Mouse (Mus musculus) cortical plate, adult 2 months (tissue): ENCODE results near the gene Miox. TPM values are rescaled to one million over a fixed set of nuclear protein-coding genes. Genes with fewer than 3 reads are reported as not detected.
A peak's percentile ranks its signal among the peaks of the same experiment; 100 is the strongest.

Experiments used
- H3K27ac ChIP-seq: fragments of 200-500 bp; 2 replicates; pipeline ENCODE4 v1.5.1; 2012; ENCODE audit warnings: low read length, control low read depth, inconsistent platforms; ENCODE audit not compliant: insufficient read depth
- H3K4me1 ChIP-seq: fragments of 200-500 bp; 2 replicates; pipeline ENCODE4 v1.6.1; 2011; ENCODE audit warnings: low read length; ENCODE audit not compliant: control insufficient read depth, insufficient read depth
- H3K4me3 ChIP-seq: fragments of 200-500 bp; 2 replicates; pipeline ENCODE4 v1.5.1; 2011; ENCODE audit warnings: mild to moderate bottlenecking, low read length, control low read depth; ENCODE audit not compliant: insufficient read depth
- CTCF ChIP-seq: fragments of 200-500 bp; IDR thresholded peaks from 2 replicates; pipeline ENCODE4 v1.5.1; 2011; ENCODE audit warnings: mild to moderate bottlenecking, control low read depth, low read length; ENCODE audit not compliant: insufficient read depth; ENCODE audit errors: extremely low read depth
- POLR2A ChIP-seq: fragments of 200-500 bp; IDR thresholded peaks from 2 replicates; pipeline ENCODE4 v1.6.1; 2011; ENCODE audit warnings: mild to moderate bottlenecking, low read length, control low read depth; ENCODE audit not compliant: insufficient read depth; ENCODE audit errors: extremely low read depth
- polyA plus RNA-seq: library from polyadenylated mRNA; depleted of rRNA; stranded (reverse); fragments of >200 nt; gene quantifications from 2 replicates; pipeline ENCODE4 v1.2.3, GENCODE M21; 2012

The Miox gene
- polyA plus RNA-seq, 1 experiment = not detected

- peak within 1 kb of the TSS; percentile 76 for H3K4me3 ChIP-seq
- peak within 1 kb of the TSS; percentile 91 for H3K27ac ChIP-seq
- TF ChIP-seq CTCF (peak; percentile 61), POLR2A (peak; percentile 50; the same call in 1 of the 2 replicates)
- no peaks in the 10 kb centered on the region for H3K4me1 ChIP-seq
These were observed 39.6 kb downstream of the Miox start, which contains the start of gene Sco2 for GRCm38 (mm10) chr15:89373762-89374248. TSS of gene Sco2 (minus strand) at chr15:89373846.

GRCm38 (mm10) chr15:89374340-89374739 is 40.1 kb downstream of the Miox start:
- peak overlapping the region; percentile 76 for H3K4me3 ChIP-seq
- H3K4me1 ChIP-seq = no peaks in the 10 kb centered on the region
- TF ChIP-seq CTCF (no peak), POLR2A (no peak)
- no peak overlapping the region for H3K27ac ChIP-seq

GRCm38 (mm10) chr15:89374801-89375534 is 40.8 kb downstream of the Miox start:
- Histone ChIP-seq H3K4me3 (peak overlapping the region; percentile 76; the same call in 1 of the 2 replicates), H3K4me1 (no peaks in the 10 kb centered on the region), H3K27ac (no peak overlapping the region)
- TF ChIP-seq POLR2A (no peak), CTCF (no peak)

- Histone ChIP-seq H3K4me3 (no peak overlapping the region), H3K4me1 (no peaks in the 10 kb centered on the region), H3K27ac (no peak overlapping the region)
- TF ChIP-seq CTCF = no peak
- no peak for TF ChIP-seq POLR2A
These were observed 41.8 kb downstream of the Miox start for GRCm38 (mm10) chr15:89376040-89376439.

GRCm38 (mm10) chr15:89376957-89377356 is 42.8 kb downstream of the Miox start, which contains the start of gene Tymp:
TSS of gene Tymp (minus strand) at chr15:89377039.
- Histone ChIP-seq H3K4me1 (no peaks in the 10 kb centered on the region), H3K27ac (no peak within 1 kb of the TSS), H3K4me3 (no peak within 1 kb of the TSS; the same call in 1 of the 2 replicates)
- TF ChIP-seq CTCF (no peak), POLR2A (no peak)

GRCm38 (mm10) chr15:89377362-89377761 is 43.2 kb downstream of the Miox start:
- H3K4me1 ChIP-seq = no peaks in the 10 kb centered on the region
- TF ChIP-seq POLR2A (no peak), CTCF (no peak)
- no peak overlapping the region for H3K27ac ChIP-seq
- no peak overlapping the region for H3K4me3 ChIP-seq

GRCm38 (mm10) chr15:89377938-89378828 is 44.0 kb downstream of the Miox start:
- Histone ChIP-seq H3K27ac (no peak overlapping the region), H3K4me3 (peak overlapping the region; percentile 44), H3K4me1 (no peaks in the 10 kb centered on the region)
- TF ChIP-seq CTCF = no peak
- TF ChIP-seq POLR2A = no peak

- H3K4me3 ChIP-seq = peak within 1 kb of the TSS; percentile 44
- no peak within 1 kb of the TSS for H3K27ac ChIP-seq
- TF ChIP-seq CTCF (no peak), POLR2A (no peak)
- H3K4me1 ChIP-seq = no peaks in the 10 kb centered on the region
These were observed 44.7 kb downstream of the Miox start, which contains the start of gene Odf3b for GRCm38 (mm10) chr15:89378831-89379401. TSS of gene Odf3b (minus strand) at chr15:89379282.

GRCm38 (mm10) chr15:89379429-89379828 is 45.2 kb downstream of the Miox start:
- Histone ChIP-seq H3K4me3 (peak overlapping the region; percentile 44; the same call in 1 of the 2 replicates), H3K27ac (no peak overlapping the region), H3K4me1 (no peaks in the 10 kb centered on the region)
- no peak for TF ChIP-seq POLR2A
- no peak for TF ChIP-seq CTCF
